Mouse (Mus musculus): Measurements from ENCODE around the gene Agtpbp1. TPM values are rescaled to one million over a fixed set of nuclear protein-coding genes. Genes with fewer than 3 reads are reported as not detected.

Agtpbp1 gene
- polyA plus RNA-seq, 1 experiment, result 10.1 TPM

DNA sequence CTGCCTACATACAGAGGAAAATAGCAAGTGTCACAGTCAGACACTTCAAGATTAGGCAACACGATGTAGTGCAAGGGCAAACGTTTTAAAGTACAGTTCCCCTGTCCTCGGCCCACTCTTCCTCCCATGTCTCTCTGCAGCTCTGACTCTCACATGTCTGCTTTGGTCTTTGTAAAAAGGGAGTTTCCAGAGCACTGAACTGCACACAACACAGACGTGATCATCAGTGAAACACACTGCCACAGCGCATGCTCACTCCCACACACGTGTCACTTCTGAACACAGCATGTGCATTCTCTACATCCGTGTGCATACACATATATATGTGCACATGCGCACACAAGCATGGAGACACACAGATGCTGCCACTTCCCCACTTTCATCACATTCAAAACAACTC lies 54.5 kb downstream of the Agtpbp1 start:
- no peak for TF ChIP-seq MAX (IDR thresholded peaks at IDR 0.05; ENCODE audit: low read depth)
- no peak for TF ChIP-seq E2F4 (IDR thresholded peaks at IDR 0.05; ENCODE audit: insufficient read depth)
- TF ChIP-seq REST (IDR thresholded peaks at IDR 0.05; ENCODE audit: insufficient read depth, insufficient read length), result no peak
- Histone ChIP-seq H3K4me2 (ENCODE audit: low read depth) (no peak overlapping the region), H3K36me3 (ENCODE audit: control insufficient read depth, insufficient read depth) (peaks cover 12% of the 10 kb centered on the region)

DNA sequence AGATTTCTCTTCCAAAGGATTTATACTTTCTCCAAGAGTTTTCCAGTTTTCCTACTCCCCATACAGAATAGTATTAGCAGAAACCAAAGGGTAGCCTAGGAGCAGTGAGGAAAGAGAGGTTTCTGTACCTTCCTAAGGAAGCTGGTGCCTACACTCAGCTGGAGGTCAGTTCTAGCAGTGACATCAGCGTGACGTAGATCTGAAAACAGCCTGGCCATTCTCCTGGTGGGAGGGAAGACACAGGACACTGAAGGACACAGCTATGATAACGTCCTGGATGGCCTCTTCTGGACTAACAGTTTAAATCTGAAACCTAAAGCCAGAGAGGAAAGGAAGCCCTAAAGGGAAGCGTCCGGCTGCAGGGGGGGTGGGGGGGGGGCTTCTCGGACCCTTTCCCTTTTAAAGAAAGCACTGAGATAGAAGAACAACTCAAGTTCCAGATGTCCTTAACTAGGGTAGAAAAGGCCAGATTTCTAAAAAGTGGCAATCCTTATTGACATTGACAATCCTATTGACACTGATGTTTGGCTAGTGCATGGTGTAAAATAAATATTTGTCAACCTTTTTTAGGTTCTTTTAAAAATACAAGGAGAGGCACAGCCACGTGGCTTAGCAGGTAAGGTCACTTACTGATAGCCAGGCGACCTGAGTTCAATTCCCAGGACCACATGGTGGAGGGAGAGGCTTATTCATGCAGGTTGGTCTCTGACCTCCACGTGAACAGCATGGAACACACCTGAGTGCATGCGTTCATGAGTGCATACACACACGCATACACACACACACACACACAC lies 63.6 kb downstream of the Agtpbp1 start:
- Histone ChIP-seq H3K4me2 (ENCODE audit: low read depth) (no peak overlapping the region), H3ac (ENCODE audit: control insufficient read depth, insufficient read length) (no peak overlapping the region), H3K36me3 (ENCODE audit: control insufficient read depth, insufficient read depth) (peaks cover 5% of the 10 kb centered on the region), H3K4me3 (no peak overlapping the region), H3K27me3 (ENCODE audit: control insufficient read depth, insufficient read depth, insufficient read length) (no peaks in the 10 kb centered on the region), H3K79me2 (ENCODE audit: control insufficient read depth, insufficient read depth) (no peaks in the 10 kb centered on the region)
- TF ChIP-seq MYOG (IDR thresholded peaks at IDR 0.05; ENCODE audit: control insufficient read depth in 1 of 3, insufficient read depth in 1 of 3, insufficient read length in 2 of 3, low read depth in 2 of 3), result no peak
- TF ChIP-seq MAX (IDR thresholded peaks at IDR 0.05; ENCODE audit: low read depth), result no peak
- TF ChIP-seq SRF (IDR thresholded peaks at IDR 0.05; ENCODE audit: control insufficient read depth, insufficient read length, low read depth), result no peak
- TF ChIP-seq MYOD1 (IDR thresholded peaks at IDR 0.05; ENCODE audit: control insufficient read depth in 1 of 3, insufficient read length in 2 of 3, low read depth in 2 of 3), result no peak
- no peak for TF ChIP-seq E2F4 (IDR thresholded peaks at IDR 0.05; ENCODE audit: insufficient read depth)
- no peak for TF ChIP-seq USF1 (IDR thresholded peaks at IDR 0.05; ENCODE audit: low read depth)
- TF ChIP-seq TCF3 (IDR thresholded peaks at IDR 0.05; ENCODE audit: insufficient read length, low read depth), result no peak
- no peak for TF ChIP-seq REST (IDR thresholded peaks at IDR 0.05; ENCODE audit: insufficient read depth, insufficient read length)

More for the DNA sequence above, 54.5 kb downstream of the Agtpbp1 start:
- Histone ChIP-seq H3K79me2 (ENCODE audit: control insufficient read depth, insufficient read depth) (no peaks in the 10 kb centered on the region), H3K4me3 (no peak overlapping the region), H3ac (ENCODE audit: control insufficient read depth, insufficient read length) (no peak overlapping the region), H3K27me3 (ENCODE audit: control insufficient read depth, insufficient read depth, insufficient read length) (no peaks in the 10 kb centered on the region)

DNA sequence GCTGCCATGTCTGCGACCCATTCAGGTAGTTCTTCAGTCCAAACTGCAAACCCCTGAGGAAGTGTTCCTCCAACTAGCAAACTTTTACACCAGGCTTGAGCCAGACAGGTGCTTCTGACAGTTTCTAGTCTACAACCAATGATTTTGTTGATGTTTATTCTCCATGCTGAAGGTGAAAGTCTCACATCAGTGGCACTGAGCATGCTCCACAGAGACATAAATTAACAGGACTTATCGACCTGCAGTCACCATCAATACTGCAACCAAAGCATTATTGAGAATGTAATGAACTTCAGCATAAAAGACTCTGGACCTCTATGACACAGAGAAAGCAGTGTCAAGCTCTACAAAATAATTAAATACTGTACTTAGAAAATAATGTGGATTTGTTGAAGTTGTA lies 64.2 kb downstream of the Agtpbp1 start:
- Histone ChIP-seq H3K4me2 (ENCODE audit: low read depth) (no peak overlapping the region), H3K79me2 (ENCODE audit: control insufficient read depth, insufficient read depth) (no peaks in the 10 kb centered on the region), H3K27me3 (ENCODE audit: control insufficient read depth, insufficient read depth, insufficient read length) (no peaks in the 10 kb centered on the region), H3ac (ENCODE audit: control insufficient read depth, insufficient read length) (no peak overlapping the region), H3K36me3 (ENCODE audit: control insufficient read depth, insufficient read depth) (peaks cover 5% of the 10 kb centered on the region), H3K4me3 (no peak overlapping the region)
- TF ChIP-seq MAX (IDR thresholded peaks at IDR 0.05; ENCODE audit: low read depth) (no peak), MYOD1 (IDR thresholded peaks at IDR 0.05; ENCODE audit: control insufficient read depth in 1 of 3, insufficient read length in 2 of 3, low read depth in 2 of 3) (no peak), POLR2AphosphoS2 (IDR thresholded peaks at IDR 0.05; ENCODE audit: insufficient read length, low read depth) (no peak), SRF (IDR thresholded peaks at IDR 0.05; ENCODE audit: control insufficient read depth, insufficient read length, low read depth) (no peak), POLR2A (IDR thresholded peaks at IDR 0.05; ENCODE audit: insufficient read length, low read depth) (no peak), E2F4 (IDR thresholded peaks at IDR 0.05; ENCODE audit: insufficient read depth) (no peak), TCF3 (IDR thresholded peaks at IDR 0.05; ENCODE audit: insufficient read length, low read depth) (no peak), CEBPB (IDR thresholded peaks at IDR 0.05; ENCODE audit: insufficient read depth, poor library complexity, severe bottlenecking) (no peak)

DNA sequence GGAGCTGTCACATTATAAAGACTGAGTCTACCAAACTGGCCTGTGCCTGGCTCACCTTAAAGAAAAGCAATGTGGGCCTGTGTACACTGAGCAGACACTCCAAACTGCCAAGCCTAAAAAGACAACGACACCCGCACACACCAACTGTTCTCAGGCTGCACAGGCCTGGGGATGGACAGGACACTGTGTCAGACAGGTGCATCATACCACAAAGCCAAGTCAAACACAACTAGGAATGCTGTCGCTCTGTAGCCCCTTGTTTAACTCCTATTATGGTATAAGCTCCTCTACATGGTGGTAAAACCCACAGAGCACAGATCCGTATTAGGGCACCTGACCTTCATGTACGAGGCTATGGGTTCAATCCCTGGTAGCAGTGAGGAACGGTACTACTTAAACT lies 65.5 kb downstream of the Agtpbp1 start:
- H3K4me2 ChIP-seq (ENCODE audit: low read depth), result no peak overlapping the region
- no peaks in the 10 kb centered on the region for H3K27me3 ChIP-seq (ENCODE audit: control insufficient read depth, insufficient read depth, insufficient read length)
- no peak overlapping the region for H3ac ChIP-seq (ENCODE audit: control insufficient read depth, insufficient read length)
- H3K4me3 ChIP-seq, result no peak overlapping the region
- H3K36me3 ChIP-seq (ENCODE audit: control insufficient read depth, insufficient read depth), result peaks cover 5% of the 10 kb centered on the region
- H3K79me2 ChIP-seq (ENCODE audit: control insufficient read depth, insufficient read depth), result no peaks in the 10 kb centered on the region
- TF ChIP-seq MYOG (IDR thresholded peaks at IDR 0.05; ENCODE audit: control insufficient read depth in 1 of 3, insufficient read depth in 1 of 3, insufficient read length in 2 of 3, low read depth in 2 of 3), result peak in 1 of 3 experiments; percentile 70
- no peak for TF ChIP-seq TCF3 (IDR thresholded peaks at IDR 0.05; ENCODE audit: insufficient read length, low read depth)
- peak; percentile 18 for TF ChIP-seq SRF (IDR thresholded peaks at IDR 0.05; ENCODE audit: control insufficient read depth, insufficient read length, low read depth)
- TF ChIP-seq MAX (IDR thresholded peaks at IDR 0.05; ENCODE audit: low read depth), result no peak
- TF ChIP-seq MYOD1 (IDR thresholded peaks at IDR 0.05; ENCODE audit: control insufficient read depth in 1 of 3, insufficient read length in 2 of 3, low read depth in 2 of 3), result peak in 2 of 3 experiments; percentile 62 to 81

DNA sequence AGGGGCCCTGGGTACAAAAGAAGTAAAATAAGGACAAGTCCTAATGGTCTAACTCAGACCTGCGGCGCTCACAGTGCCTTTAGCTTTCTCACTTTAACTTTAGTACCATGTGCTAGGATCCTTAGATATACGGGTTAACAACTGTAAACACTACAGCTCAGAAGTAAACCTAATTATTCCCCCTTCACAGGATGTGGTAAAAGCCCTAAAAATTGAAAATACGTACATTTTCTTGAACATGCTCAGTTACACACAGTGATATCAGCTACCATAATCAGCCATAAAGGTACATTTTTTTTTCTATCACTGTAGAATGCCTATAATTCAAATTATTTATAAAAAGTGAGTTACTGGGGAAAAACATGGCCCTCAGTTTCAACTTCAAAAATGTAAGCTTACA lies 67.0 kb downstream of the Agtpbp1 start:
- Histone ChIP-seq H3K27me3 (ENCODE audit: control insufficient read depth, insufficient read depth, insufficient read length) (no peaks in the 10 kb centered on the region), H3K4me2 (ENCODE audit: low read depth) (no peak overlapping the region), H3ac (ENCODE audit: control insufficient read depth, insufficient read length) (no peak overlapping the region), H3K36me3 (ENCODE audit: control insufficient read depth, insufficient read depth) (peaks cover 9% of the 10 kb centered on the region), H3K79me2 (ENCODE audit: control insufficient read depth, insufficient read depth) (no peaks in the 10 kb centered on the region), H3K4me3 (no peak overlapping the region)
- no peak for TF ChIP-seq MYOG (IDR thresholded peaks at IDR 0.05; ENCODE audit: control insufficient read depth in 1 of 3, insufficient read depth in 1 of 3, insufficient read length in 2 of 3, low read depth in 2 of 3)
- TF ChIP-seq E2F4 (IDR thresholded peaks at IDR 0.05; ENCODE audit: insufficient read depth), result no peak

DNA sequence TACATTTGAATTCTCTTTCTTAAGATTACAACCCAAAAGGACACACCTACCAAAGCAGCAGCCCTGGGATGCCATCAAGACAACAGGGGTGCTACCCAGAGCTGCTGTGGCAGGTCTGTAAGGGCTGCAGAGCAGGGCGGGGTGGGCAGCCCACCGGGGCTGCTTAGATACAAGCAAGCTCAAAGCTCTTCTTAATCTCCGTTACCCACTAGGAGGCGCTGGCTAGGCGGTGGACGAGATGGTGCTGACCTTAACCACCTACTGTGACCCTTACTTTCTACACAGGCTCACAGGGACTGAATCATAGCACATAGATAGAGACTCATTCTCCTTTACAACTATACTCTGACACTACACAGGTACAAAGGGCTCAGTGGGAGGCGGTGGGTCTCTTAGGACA lies 70.0 kb downstream of the Agtpbp1 start:
- Histone ChIP-seq H3K79me2 (ENCODE audit: control insufficient read depth, insufficient read depth) (no peaks in the 10 kb centered on the region), H3K4me3 (no peak overlapping the region), H3K27me3 (ENCODE audit: control insufficient read depth, insufficient read depth, insufficient read length) (no peaks in the 10 kb centered on the region), H3K36me3 (ENCODE audit: control insufficient read depth, insufficient read depth) (peaks cover 13% of the 10 kb centered on the region), H3ac (ENCODE audit: control insufficient read depth, insufficient read length) (no peak overlapping the region), H3K4me2 (ENCODE audit: low read depth) (no peak overlapping the region)
- TF ChIP-seq SRF (IDR thresholded peaks at IDR 0.05; ENCODE audit: control insufficient read depth, insufficient read length, low read depth) (no peak), USF1 (IDR thresholded peaks at IDR 0.05; ENCODE audit: low read depth) (no peak), CEBPB (IDR thresholded peaks at IDR 0.05; ENCODE audit: insufficient read depth, poor library complexity, severe bottlenecking) (no peak), E2F4 (IDR thresholded peaks at IDR 0.05; ENCODE audit: insufficient read depth) (no peak), MYOG (IDR thresholded peaks at IDR 0.05; ENCODE audit: control insufficient read depth in 1 of 3, insufficient read depth in 1 of 3, insufficient read length in 2 of 3, low read depth in 2 of 3) (no peak), POLR2A (IDR thresholded peaks at IDR 0.05; ENCODE audit: insufficient read length, low read depth) (no peak), TCF3 (IDR thresholded peaks at IDR 0.05; ENCODE audit: insufficient read length, low read depth) (no peak), MAX (IDR thresholded peaks at IDR 0.05; ENCODE audit: low read depth) (no peak), REST (IDR thresholded peaks at IDR 0.05; ENCODE audit: insufficient read depth, insufficient read length) (no peak), POLR2AphosphoS2 (IDR thresholded peaks at IDR 0.05; ENCODE audit: insufficient read length, low read depth) (no peak), MYOD1 (IDR thresholded peaks at IDR 0.05; ENCODE audit: control insufficient read depth in 1 of 3, insufficient read length in 2 of 3, low read depth in 2 of 3) (no peak), TCF12 (IDR thresholded peaks at IDR 0.05; ENCODE audit: insufficient read depth, poor library complexity, severe bottlenecking) (no peak)
